Mouse (Mus musculus) C2C12 (cell line): ENCODE measurements around the gene Gm20696.

Source experiments
- CTCF ChIP-seq: IDR thresholded peaks from one replicate; pipeline ENCODE4 v1.5.1; 2011; ENCODE audit not compliant: control insufficient read depth, insufficient read depth, insufficient read length
- MYOG ChIP-seq: IDR thresholded peaks from one replicate; pipeline ENCODE4 v1.6.1; 2011; ENCODE audit not compliant: control insufficient read depth, insufficient read length; ENCODE audit errors: extremely low read depth
- USF1 ChIP-seq: IDR thresholded peaks from one replicate; pipeline ENCODE4 v1.6.1; 2011; ENCODE audit warnings: low read depth, mild to moderate bottlenecking, control low read depth, moderate library complexity

DNA sequence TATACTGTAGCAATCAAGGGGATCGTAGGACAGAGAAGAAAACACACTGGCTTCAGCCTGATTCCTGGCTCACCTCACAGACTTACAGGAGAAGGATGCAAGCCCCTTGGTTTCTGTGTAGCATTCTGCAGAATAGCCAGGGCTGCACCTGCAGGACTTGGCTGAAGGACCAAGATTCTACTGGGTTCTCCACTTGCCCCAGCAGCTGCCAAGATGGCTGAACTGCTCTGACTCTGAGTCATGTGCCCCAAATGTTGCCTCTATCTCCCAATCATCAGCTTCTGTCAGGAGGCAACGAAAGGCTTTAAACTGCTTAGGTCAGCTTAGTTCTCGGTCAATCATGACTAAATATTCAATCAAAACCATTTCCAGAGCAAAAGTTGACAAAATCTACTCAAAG lies 42.1 kb downstream of the Gm20696 start:
- TF ChIP-seq CTCF: no peak
- TF ChIP-seq USF1: no peak
- TF ChIP-seq MYOG: no peak
